Mouse (Mus musculus) testis, postnatal 10 days (tissue): ENCODE results near the gene Epha8.
A peak's percentile ranks its signal among the peaks of the same experiment; 100 is the strongest.

Experiments used
- DNase-seq: peaks from one replicate; pipeline ENCODE4 v3.0.0; 2021; ENCODE audit warnings: low spot score

Epha8 gene

DNA sequence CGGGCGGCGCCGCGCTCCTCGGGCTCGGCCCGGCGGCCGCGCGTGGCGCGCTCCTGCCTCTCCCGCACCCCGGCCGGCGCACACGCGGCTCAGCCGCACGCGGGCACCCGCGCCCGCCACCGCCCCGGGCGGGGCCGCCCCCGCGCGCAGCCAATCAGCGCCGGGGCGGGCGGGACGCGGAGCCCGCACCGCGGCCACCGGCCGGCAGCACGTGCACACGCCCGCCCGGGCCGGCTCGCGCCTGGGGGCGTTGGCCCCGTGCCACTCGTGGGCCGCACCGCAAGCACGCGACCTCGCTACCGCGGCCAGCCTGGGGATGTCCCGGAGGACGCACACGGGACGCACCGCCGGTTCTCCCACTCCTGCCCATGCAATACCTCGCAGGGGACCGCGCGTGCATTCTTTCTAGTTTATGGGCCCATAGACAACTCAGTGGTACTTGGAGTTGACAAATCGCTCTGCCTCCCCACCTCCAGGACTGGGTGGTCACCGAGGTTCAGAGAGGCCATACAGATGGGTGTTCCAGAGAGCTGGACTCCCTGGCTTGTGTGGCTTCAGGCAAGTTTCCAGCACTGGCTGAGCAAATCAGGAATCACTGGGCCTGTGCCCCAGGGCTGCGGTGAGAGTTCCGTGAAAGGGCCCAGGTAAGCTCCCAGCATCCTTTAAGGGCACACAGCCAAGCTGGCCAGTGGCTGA is at the start of gene Epha8:
Epha8 (minus strand) TSS at position 66 of the 696 bp plus-strand sequence.
- no peak for DNase-seq

- DNase-seq: no peak
These were observed 45.2 kb upstream of the Epha8 start for GRCm38 (mm10) chr4:137001825-137002224.

- no peak for DNase-seq
These were observed 44.4 kb upstream of the Epha8 start for GRCm38 (mm10) chr4:137001020-137001419.

GRCm38 (mm10) chr4:136998371-136998770 is 41.8 kb upstream of the Epha8 start:
- no peak for DNase-seq

- DNase-seq: no peak
These were observed 41.2 kb upstream of the Epha8 start for GRCm38 (mm10) chr4:136997723-136998345.

DNA sequence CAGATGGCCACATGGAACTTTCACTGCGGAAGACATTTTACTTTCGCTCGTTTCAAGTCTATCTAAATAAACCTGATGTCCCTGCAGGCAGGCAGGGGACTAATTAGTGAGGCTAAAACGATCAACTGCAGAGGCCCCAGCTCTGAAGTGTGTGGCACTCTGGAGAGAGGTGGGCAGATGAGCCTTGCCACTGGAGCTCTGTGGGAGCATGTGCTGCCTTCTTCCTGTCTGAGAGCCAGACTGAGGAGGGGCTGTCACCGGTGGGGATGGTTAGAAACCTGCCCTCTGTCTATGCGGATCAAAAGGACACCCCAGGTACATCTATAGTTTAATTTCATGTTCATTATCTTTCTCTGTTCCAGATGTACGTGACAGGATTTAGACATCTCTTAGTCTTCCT is 40.3 kb upstream of the Epha8 start:
- no peak for DNase-seq

DNA sequence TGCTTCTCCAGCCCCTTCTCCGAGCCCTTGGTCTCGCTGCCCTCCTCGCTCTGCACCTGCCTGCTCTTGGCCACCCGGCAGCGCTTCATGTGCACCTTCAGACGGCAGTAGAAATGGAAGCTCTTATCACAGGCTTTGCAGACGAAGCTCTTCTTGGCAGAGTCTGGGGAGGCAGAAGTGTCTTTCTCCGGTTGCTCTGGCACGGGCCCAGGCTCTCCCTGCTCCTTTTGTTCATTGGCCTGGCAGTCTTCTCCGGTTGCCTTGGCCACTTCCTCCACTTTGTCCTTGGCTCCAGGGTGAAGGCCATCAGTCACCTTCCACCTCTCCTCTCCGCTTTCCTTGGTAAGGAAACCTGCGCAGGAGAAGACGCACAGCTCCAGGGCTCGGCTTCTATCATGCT is 38.7 kb upstream of the Epha8 start:
- peak; percentile 79 for DNase-seq

DNA sequence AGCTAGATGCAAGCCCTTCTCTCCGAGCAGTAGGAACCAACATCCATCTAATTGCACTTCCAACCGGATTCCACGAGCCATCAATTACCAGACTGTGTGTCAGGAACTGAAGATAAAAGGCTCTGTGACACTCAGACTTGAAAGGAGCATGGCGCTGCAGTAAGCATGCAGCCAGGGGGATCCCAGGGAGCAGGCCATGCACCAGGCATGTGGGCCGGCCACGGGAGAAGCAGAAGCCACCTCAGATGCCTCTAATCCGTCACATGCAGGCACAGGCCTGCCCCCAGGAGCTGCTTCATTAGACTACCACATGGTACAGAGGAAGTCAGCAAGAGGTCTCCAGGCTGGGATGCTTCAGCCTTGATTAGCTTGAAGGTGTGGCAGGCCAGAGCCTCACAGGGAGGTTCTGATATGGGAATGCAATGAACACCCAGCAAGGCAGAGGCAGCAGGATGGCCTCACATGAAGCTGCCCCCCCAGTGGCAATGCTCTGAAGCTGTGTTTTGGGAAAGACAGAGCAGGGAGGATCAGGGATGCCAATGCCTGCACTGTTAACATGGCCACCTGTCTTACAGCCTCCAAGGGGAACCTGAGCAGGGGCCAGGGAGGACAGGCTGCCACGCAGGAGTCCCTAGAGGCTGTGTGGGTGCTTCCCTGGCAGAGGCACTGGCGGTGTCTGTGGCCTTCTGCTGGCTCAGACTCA is 25.5 kb upstream of the Epha8 start:
- no peak for DNase-seq

- peak; percentile 80 for DNase-seq
These were observed 24.7 kb upstream of the Epha8 start for GRCm38 (mm10) chr4:136981347-136981746.

DNA sequence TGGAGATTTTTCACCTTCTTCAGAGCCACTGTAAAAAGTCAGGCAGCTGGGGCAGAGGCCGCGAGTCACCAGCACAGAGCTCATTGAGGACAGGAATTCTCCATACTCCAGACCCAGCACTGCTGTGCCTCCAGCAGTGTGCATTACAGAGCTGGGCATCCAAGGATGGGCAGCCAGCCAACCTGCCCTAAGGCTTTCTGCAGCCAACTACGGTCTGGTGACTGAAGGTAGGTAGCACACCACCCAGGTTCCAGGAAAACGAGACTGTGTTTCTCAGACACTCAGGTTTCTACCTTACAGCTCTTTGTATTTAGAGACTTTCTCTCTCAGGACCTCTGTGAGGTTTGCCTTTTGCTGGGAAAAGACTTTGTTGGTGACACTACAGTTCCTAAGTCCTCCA is 24.3 kb upstream of the Epha8 start:
- DNase-seq: no peak

GRCm38 (mm10) chr4:136977244-136977643 is 20.6 kb upstream of the Epha8 start:
- no peak for DNase-seq

DNA sequence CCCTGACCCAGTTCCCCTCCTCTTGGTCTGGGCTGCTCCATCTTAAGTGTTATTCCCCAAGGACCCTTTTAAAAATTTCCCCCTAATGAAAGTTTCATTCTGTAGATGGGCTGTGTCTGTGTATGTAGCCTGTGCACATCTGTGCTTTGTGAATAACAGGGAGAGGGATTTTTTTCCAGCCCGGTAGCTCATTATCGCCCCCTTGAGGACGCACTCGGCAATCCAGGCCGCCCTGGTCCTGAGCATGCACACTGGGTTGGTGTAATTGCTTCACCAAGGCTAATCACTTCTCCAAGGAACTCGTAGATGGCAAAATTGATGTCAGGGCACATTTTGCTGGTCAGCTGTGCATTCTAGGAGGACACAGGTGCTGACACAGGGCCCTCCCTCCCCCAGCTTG is 14.3 kb upstream of the Epha8 start:
- peak; percentile 78 for DNase-seq

DNA sequence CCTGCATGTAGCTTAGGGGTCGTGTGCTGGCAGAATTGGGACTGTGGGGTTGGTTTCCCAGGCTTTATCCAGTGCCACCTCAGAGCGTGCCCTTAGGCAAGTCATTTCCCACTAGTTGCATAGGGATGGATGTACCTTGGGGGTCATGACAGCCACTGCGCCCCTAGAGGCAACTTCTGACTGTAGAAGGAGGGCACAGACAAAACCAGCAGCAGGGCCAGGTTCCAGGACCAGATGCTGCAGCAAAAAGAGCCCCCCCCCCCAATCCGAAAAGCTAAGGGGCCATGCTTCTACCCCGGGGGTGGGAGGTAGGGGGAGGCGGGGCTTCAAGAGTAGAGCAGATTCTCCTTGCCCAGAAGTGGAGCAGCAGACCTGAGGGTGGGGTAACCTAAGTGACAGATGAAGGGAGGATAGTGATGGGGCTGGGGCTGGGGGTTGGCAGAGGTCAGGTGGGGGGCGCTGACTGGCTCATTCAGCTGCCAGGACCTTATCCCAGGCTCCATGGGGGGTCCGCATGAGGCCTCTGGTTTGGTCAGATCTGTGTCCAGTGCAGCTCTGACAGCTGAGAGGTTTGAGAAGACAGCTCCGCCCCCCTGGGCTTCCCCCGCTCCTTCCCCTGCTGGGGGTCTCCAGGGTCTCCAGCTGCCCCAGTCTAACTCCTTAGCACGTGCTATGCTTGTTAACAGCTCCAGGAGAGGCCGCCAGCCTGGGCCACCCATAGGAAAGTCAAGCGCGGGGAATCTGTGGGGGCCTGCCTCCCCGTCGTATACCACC is 13.1 kb upstream of the Epha8 start:
- DNase-seq: no peak

DNA sequence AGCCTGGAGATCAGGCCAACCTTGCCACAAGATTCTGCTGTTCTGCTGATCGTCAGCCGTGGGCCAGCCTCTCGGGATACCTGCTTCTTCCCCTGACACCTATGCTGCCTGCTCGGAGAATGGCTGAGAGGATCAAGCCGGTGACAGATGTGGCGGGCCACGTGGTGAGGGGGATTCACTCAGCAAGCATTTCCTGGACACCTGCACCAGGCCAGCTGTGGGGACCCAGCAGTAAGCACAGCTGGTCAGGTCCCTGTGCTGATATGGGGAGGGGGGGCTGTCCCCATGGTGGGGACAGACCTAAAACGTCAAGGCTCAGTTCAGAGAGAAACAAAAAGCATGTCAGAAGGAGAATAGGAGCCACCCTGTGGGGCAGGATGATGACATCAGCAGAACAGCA is 12.5 kb upstream of the Epha8 start:
- DNase-seq: no peak

DNA sequence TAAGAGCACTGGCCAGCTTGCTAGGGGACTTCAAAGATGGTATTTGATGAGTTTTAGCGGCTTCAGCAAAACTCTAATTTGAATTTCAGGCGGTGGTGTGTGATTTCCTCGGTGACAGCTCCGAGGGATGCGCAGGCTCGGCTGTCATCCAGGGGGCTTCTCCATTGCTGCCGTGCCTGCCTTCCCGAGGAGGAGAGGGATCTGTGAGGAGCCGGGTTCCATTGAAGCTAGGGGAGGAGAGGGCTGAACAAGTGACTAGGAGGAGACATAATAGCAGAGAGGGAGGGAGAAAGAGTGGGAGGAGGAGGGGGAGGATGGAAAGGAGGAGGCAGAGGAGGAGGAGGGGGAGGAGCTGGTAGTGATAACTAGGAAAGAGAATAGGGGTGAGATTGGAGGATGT is 10.9 kb upstream of the Epha8 start:
- DNase-seq: no peak

DNA sequence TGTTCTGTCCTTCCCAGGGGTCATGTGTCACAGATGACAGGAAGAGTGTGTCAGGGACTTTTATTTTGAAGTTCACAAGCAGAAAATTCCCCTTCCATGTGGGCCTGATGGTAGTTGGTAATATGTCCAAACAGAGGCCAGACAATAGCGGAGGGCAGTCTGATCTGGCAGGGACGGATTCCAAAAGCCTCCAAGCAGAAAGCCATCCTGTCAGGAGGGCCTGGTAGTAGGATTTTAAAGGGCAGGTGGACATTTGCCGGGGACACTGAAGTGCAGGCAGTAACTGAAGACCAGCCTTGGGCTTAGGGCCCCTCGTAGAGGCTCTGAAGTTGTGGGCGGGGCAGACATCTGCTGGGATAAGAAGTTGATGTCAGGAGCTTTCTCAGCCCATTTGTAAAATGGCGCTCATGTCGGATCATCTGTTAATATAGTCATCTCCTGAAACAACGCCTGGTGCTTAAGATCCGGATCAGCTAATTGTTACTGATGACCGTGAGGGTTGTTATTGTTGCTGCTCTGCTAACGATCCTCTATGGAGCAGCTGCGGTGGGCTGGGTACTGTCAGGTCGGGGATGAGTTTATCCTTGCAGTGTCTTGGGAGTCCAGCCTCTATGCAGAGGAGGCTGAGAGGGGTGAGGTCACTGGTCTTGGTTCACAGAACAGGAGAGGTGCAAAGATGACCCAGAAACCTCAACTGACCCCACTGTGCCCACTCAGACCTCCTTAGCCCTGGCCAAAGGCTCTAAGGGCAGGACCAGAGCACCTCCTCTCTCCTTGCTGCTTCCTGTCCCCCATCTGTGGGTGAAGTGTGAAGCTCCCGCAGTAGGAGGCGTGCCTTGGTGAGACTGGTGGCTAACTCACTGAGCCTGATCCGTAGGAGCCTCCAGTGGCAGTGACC is 10.1 kb upstream of the Epha8 start:
- DNase-seq: no peak

DNA sequence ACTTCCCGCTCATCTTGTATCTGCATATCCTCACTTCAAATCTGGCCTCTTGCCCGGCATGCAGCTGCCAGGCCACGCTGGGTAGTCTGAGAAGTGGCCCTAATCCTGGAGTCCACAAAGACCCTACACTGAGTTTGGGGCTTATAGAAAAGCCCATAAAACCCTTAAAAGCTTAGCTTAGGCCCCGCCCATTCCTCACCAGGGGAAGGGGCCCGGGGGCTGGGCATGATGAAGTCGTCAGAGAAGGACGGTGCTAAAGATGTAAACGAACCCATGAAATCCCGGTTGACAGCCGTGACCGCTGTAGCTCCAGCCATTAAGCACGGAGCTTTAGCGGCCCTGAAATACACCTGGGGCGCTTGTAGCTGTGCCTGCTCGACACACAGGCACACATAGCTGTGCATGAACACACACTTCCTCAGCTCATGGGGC is 8.4 kb upstream of the Epha8 start:
- DNase-seq: no peak

- no peak for DNase-seq
These were observed 5.8 kb upstream of the Epha8 start for GRCm38 (mm10) chr4:136962447-136962846.

DNA sequence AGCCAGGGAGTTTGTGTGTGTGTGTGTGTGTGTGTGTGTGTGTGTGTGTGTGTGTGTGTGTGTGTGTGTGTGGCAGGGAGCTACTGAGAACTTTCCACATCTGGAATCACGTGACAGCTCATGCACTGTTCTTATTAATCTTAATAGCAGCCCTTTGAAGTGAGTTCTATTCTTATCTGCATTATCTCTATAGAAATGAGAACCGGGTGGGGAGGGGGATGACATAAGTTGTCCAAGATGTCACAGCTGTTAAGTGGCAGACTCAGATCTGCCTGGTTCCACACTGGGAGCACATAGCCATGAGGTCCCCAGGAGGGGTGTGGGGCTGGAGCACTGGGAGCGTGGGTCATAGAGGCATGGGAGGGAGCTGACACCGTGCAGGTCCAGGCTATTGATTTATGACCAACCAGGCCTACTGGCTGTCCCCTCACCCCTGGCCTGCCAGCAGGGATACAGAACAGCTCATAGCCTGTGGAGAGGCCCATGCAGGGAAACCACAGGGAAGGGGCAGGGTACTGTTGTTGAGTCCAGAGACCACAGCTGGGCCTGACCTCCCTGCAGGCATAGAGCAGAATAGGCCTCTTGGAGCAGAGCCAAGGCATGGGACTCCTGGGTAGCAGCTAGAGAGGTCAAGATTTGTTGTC is 5.1 kb upstream of the Epha8 start:
- DNase-seq: no peak

GRCm38 (mm10) chr4:136960581-136960980 is 4.0 kb upstream of the Epha8 start:
- no peak for DNase-seq

DNA sequence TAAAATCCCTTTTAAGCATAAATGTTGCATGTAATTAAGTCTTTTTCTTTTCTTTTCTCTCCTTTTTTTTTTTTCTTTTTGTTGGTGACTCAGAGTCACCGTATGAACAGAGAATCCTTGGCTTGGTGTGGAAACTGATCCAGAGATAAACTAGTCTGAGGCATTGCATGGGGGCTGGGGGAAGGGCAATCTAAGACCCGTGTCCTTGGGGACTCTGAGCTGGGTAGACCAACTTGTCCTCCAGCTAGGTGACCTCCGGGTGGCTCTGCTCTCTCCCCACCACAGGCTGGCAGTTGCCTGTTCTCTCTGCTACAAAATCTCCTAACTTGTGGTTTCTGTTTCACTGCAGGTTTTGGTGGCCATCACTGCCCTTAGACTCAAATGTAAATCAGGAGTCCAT is 3.5 kb upstream of the Epha8 start:
- DNase-seq: no peak
